Mouse (Mus musculus): ENCODE data around the gene Akr1c19.
"Not testable (repeated sequence)": the region's sequence is repeated elsewhere in the genome, so short reads cannot be mapped to it uniquely, and the experiment has no call there.

- TF ChIP-seq GATA1 (IDR thresholded peaks at IDR 0.05; ENCODE audit: borderline replicate concordance, low read length); FLI1 (IDR thresholded peaks at IDR 0.05; ENCODE audit: low read length): not testable (repeated sequence)
These were observed 37.0 kb downstream of the Akr1c19 start for GRCm38 (mm10) chr13:4265455-4265854.

Measured in megakaryocyte, embryonic 14.5 days (primary cell).